Mouse (Mus musculus): ENCODE results near the gene Triml1.

Triml1 gene

DNA sequence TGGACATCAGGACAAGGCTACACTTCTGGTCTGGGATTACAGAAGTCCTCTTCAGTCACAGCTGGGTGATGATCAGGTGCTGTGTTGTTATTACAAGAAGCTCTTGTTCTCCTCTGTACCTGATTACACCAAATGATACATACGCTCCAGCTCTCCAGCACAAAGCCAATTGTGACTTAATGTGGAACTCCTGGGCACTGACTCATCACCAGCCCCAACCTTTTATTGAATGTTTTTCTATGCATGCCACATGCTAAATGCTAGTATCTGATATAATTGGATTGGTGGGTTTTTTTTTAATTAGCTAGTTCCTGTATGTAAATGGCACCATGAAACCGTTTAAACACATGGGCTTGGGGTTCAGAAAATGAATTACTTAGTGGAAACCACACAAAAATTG, at the start of gene Triml1:
Gene Triml1 (minus strand): TSS at position 101 of the 400 bp plus-strand sequence.
- DNase-seq, result no peak

DNA sequence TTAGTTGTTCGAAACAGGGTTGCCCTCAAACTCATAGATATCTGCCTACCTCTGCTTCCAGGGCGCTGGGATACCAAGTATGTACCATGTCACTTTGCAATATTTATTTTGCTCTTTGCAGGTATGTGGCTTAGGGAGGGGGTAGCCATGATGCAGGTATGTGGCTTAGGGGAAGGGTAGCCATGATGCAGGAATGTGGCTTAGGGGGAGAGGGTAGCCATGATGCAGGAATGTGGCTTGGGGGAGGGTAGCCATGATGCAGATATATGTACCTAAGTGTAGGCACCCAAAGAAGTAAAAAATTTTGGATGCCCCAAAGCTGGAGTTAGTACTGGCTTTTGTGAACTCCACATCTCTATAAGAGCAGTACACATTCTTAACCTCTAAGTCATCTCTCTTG, 41.0 kb upstream of the Triml1 start:
- no peak for DNase-seq

DNA sequence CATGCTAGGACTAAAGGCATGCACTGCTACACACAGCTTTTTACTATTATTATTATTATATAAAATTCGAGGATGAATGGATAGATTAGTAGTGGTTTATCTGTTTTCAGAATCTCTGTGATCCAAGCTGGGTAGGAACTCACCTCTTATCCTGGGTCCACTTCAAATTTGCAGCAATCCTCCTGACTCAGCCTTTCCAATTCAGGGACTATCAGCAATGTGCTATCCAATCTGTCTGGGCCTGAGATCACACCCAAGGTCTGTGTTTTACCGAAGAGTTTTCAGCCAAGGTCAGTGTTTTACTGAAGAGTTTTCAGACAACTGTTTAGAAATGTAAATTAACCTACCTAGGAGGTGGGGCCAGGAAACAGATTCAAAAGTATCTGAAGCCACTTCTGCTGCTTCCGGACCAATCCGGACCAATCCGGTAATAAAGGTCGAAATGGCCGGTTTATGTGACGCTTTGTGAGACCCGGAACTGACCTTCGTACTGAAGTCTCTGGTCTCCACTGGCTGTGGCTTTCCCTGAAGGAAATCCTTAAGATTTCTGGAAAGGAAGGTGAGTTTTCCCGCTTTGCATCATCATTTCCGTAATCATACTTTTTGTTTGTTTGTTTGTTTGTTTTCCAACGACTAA, 38.9 kb upstream of the Triml1 start, which contains the start of gene Triml2:
Gene Triml2 (plus strand): TSS at position 488 of the 637 bp plus-strand sequence.
- no peak for DNase-seq

DNA sequence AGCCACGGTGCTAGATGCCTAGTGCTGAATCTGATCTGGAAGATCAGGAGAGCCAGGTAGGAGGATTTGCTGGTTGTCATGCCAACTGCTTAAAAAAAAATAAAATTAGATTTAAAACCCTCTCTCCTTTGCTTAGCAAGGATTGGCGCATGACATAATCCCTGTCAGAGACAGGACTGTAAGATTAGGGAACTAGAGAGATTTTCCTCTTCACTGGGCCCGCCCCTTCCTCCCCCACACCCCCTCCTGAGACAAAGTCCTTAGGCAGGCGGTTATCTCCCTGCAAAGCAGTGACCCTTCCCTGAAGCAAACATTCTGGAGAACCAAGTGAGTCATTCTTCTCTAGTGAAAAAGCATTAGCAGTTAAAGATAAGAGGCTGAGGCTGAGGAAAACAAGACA, 37.9 kb upstream of the Triml1 start:
- no peak for DNase-seq

DNA sequence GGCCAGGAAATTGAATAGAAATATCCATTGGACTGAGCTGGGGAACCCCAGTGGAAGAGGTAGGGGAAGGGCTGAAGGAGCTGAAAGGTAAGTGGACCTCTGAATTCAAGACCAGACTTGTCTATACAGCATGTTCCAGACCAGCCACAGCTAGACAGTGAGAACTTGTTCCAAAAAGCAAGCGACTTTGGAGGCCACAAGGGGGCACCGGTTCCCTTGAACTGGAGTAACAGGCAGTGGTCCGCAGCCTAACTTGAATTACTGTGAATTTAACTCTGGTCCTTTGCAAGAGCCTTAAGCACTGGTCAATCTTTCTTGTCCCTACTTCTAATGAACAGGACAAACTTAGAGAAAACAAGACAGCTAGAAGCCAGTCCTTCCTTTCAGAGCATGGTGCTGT, 37.0 kb upstream of the Triml1 start:
- peak in 1 of 2 experiments; percentile 19 for DNase-seq

DNA sequence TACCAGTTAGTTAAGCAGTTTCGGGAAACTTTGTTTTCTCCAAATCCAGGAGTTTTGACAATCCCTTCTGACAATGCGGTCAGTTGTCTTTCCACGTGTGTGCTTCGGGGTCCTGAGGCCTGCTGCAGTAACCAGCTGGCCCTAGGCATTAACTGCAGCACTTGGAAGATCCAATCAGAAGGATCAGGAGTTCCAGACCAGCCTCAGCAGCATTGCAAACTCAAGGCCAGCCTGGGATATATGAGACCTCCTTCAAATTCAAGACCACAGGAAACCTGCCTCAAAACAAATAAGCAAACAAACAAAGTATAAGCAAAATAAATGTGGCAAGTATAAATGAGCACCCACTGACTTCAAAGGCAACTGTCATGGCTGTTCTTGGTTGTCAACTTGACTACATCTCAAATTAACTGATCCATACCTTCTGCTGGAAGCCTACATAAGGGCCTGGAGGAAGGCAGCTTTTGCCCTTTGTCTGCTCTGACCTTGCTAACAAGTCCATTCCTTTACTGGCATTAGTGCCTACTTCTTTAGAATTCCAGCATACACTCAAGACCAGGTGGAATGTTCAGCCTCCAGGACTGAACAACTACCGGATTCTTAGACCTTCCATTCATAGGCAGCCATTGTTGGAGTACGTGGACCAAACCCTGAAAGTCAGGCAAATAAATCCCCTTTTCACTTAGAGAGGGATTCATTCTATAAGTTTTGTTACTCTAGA, 35.6 kb upstream of the Triml1 start:
- DNase-seq, result no peak

DNA sequence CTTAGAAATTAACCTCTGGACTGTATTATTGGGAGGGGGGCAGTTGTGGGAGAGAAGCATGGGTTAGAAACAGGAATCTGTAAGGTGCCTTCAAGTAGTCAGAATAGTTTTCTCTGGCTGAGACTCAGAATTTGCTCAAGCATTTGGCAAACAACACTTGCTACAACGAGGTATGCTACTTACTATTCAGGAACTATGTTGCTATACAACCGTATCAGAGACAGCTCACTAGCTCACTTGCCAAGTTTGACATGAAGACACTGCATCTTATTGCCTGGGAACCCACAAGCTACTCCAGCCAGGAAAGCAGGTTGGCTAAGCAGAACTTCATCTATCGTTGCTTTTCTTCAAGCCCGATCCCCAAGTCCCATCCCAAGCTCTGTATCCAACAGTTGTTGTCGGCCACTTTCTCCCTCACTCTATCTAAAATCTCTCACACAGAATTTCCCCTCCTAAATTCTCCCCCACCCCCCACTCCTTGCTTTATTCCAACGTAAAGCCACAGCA, 28.0 kb upstream of the Triml1 start:
- no peak for DNase-seq

DNA sequence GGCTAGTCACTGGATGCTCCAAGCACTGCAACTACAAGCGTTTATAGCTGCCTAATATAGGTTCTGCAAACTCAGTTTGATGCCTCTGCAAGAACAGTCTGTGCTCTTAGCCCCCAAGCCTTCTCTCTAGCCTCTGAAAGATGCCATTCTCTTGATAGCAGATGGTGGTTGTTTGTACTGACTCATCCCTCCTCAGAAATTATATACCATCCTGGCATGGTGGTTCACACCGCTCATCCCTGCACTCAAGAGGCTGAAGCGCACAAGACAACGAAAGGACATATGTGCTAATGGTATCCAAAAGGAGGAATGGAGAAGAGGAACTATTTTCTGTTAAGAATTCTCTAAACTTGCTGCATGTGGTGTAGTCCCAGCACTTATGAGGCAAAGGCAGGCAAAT, 26.8 kb upstream of the Triml1 start:
- DNase-seq, result no peak

DNA sequence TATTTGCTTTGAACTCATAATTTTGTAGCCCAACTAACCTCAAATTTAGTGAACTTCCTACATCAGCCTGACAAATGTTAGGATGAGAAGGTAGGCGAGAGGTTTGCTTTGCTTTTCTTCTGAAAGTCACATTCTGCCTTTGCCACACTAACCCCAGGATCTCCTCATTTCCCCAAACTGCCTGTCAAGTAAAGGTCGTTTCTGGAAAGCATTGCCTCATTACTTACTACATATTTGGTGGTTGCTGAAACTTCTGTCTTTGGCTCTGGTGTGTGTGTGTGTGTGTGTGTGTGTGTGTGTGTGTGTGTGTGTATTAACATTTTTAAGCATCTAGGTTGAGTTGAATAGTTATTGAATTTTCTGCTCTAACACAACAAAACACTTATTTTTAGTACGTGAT, 23.2 kb upstream of the Triml1 start:
- DNase-seq, result no peak

DNA sequence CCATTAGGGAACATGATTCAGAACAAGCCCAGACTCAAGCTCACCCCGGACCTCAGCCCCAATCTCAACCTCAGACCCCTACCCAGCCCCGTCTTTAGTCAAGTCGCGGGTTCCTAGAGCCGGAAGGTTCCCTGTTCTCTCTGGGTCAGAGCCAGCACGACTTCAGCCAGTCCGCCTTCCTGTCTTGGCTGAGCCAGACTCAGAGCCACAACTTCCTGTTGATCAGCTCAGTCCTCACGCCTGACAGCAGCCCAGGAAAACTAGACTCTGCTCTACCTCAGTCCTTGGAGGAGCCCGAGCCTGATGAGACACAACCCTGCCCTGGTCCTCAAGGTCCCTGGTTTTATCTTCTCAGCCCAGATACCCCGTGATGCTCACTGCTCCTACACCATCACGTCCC, 22.0 kb upstream of the Triml1 start:
- DNase-seq, result no peak

DNA sequence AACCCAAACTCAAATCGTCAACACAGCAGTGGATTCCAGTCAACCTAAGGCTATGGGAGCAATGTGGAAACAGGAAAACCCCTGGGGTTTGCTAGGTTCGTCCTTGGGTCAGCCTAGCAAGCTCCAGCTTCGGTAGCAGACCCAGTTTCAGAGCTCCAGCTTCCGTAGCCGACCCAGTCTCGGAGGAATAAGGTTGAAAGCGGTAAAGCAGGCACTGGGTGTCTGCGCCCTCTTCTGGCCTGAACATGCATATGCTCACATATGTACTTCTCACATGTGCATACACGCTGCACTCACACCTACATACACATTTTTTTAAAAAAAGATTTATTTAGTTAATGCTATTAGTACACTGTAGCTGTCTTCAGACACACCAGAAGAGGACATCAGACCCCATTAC, 8.0 kb upstream of the Triml1 start:
- DNase-seq, result no peak

DNA sequence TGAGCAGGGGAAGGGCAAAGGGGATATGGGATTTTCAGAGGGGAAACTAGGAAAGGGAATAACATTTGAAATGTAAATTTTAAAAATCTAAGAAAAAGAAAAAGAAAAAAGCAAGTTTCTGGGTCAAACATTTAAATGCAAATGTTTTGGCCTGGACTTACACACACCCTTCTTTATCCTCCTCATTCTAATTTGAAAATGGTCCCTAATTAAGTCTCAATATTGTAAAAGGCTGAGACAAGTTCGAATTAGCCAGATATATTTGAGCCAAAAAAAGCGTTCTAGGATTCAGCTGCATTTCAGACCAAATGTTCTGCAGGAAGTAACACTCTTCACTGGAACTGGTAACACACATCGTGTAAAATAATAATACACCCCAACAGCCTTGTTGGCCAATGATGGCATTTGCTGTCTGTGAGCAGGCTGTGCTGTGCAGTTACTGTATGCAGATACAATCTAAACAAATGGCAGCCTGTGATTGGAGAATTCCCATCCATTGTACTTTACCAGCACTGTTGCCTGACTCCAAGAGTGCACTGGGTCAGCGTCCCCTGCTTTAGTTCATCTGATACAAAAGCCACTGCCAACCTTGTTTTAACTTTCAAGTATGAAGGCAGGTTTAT, 30.0 kb downstream of the Triml1 start:
- DNase-seq, result no peak

Data from cerebellum, postnatal 25 days (tissue).